Mouse (Mus musculus) megakaryocyte-erythroid progenitor cell, adult 5-6 weeks (primary cell): ENCODE measurements around the gene Cchcr1. TPM values are rescaled to one million over a fixed set of nuclear protein-coding genes. Genes with fewer than 3 reads are reported as not detected.
"Not testable (repeated sequence)": the region's sequence is repeated elsewhere in the genome, so short reads cannot be mapped to it uniquely, and the experiment has no call there.

ENCODE experiments used
- ATAC-seq: replicated peaks from 2 replicates; pipeline ENCODE4 v1.8.0; 2016; ENCODE audit warnings: mild to moderate bottlenecking, inconsistent platforms; ENCODE audit not compliant: severe bottlenecking, poor library complexity, low FRiP score, low TSS enrichment
- total RNA-seq, 2 experiments: library from RNA; stranded (forward) in 1 of 2; stranded (reverse) in 1 of 2; fragments of 200-1000, 215-1000 nt in 1 of 2; fragments of >200 nt in 1 of 2; fragmentation: Nextera tagmentation in 1 of 2; gene quantifications; 2 replicates each; pipeline ENCODE4 v1.2.3; 2014 to 2017

Cchcr1 gene
- 9.3 and 24.6 TPM in 2 replicates for total RNA-seq (2014; fragmentation: Nextera tagmentation)
- total RNA-seq (2017): 11.6 and 13.3 TPM in 2 replicates

- peak; percentile 95 for ATAC-seq
These were observed at the start of gene Cchcr1, which contains the start of gene Tcf19 for GRCm38 (mm10) chr17:35516652-35517500. TSS of gene Cchcr1 (plus strand) at chr17:35517100. TSS of gene Tcf19 (minus strand) at chr17:35516824.

GRCm38 (mm10) chr17:35468936-35469335 lies 48.0 kb upstream of the Cchcr1 start:
- ATAC-seq: not testable (repeated sequence)

- ATAC-seq: no peak
These were observed 46.8 kb upstream of the Cchcr1 start, which contains the start of gene H2-Q10 for GRCm38 (mm10) chr17:35469842-35470751. TSS of gene H2-Q10 (plus strand) at chr17:35470089.

- peak; percentile 78; the same call in 1 of the 2 replicates for ATAC-seq
These were observed 32.8 kb upstream of the Cchcr1 start for GRCm38 (mm10) chr17:35484066-35484465.

GRCm38 (mm10) chr17:35485702-35486101 lies 31.2 kb upstream of the Cchcr1 start:
- ATAC-seq: no peak

- ATAC-seq: no peak
These were observed 30.2 kb upstream of the Cchcr1 start for GRCm38 (mm10) chr17:35486726-35487125.

- no peak for ATAC-seq
These were observed 28.9 kb upstream of the Cchcr1 start for GRCm38 (mm10) chr17:35488041-35488440.

GRCm38 (mm10) chr17:35490320-35490719 lies 26.6 kb upstream of the Cchcr1 start:
- no peak for ATAC-seq

GRCm38 (mm10) chr17:35497124-35497523 lies 19.8 kb upstream of the Cchcr1 start:
- ATAC-seq: no peak

GRCm38 (mm10) chr17:35502226-35502625 lies 14.7 kb upstream of the Cchcr1 start:
- no peak for ATAC-seq

GRCm38 (mm10) chr17:35502762-35503161 lies 14.1 kb upstream of the Cchcr1 start:
- no peak for ATAC-seq

GRCm38 (mm10) chr17:35503849-35504248 lies 13.1 kb upstream of the Cchcr1 start:
- no peak for ATAC-seq

GRCm38 (mm10) chr17:35504628-35505481 lies 12.0 kb upstream of the Cchcr1 start:
- ATAC-seq: no peak

- no peak for ATAC-seq
These were observed 11.1 kb upstream of the Cchcr1 start, which contains the start of gene Pou5f1 for GRCm38 (mm10) chr17:35505776-35506175. TSS of gene Pou5f1 (plus strand) at chr17:35506018.

- no peak for ATAC-seq
These were observed 10.0 kb upstream of the Cchcr1 start for GRCm38 (mm10) chr17:35506881-35507280.

GRCm38 (mm10) chr17:35507556-35508260 lies 9.2 kb upstream of the Cchcr1 start:
- ATAC-seq: no peak

GRCm38 (mm10) chr17:35508279-35508678 lies 8.6 kb upstream of the Cchcr1 start:
- ATAC-seq: not testable (repeated sequence)

GRCm38 (mm10) chr17:35509284-35509683 lies 7.6 kb upstream of the Cchcr1 start:
- no peak for ATAC-seq
